ENCODE assay signal across 8 mouse cellular contexts in the genomic region with DNA sequence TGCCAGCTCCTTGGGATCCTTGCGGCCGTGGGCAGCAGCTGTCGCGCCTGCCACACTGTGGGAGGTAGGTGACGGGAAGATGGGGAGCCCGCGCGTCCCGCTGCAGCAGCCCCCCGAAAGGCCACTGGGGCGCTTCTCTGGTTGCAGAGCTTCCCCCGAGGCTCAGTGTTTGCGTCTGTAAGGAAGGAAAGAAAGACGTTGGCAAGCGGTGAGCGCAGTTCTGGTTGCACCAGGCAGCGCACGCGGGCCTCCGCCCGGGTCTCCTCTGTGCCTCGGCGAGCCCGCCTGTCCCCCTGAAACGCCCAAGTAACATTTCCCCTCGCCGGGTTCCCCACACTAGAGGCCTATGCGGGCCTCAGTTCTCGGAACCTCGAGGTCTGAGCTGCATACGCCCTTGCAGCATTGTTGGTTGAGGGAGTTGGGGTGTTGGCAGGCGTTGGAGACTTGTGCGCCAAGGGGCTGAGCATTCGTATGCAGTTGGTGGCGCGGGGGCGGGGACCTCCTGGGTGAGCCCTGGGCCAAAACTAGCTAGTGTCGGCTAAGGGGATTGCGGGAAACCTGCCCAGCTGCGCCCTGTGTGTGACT. TPM values are rescaled to one million over a fixed set of nuclear protein-coding genes. Genes with fewer than 3 reads are reported as not detected.
DNase-seq lines count a peak whose midpoint lies in the region; ATAC-seq and TF ChIP-seq lines count a peak whose summit lies in the region.

No protein-coding gene starts in this region.

- H3K4me1 ChIP-seq in MEL (ENCODE audit: control insufficient read depth in 1 of 2, insufficient read depth in 2 of 2, low read length in 2 of 2) = peaks cover 0 to 8% of the 10 kb centered on the region in 2 experiments; a peak in 1 of 4 replicates
- peaks cover 22% of the 10 kb centered on the region for H3K4me1 ChIP-seq in cerebellum, adult 2 months (ENCODE audit: control insufficient read depth, insufficient read depth, low read length)
- H3K4me1 ChIP-seq in forebrain, postnatal 0 days (ENCODE audit: insufficient read depth) = no peaks in the 10 kb centered on the region; the same call in 1 of the 2 replicates
- H3K4me1 ChIP-seq in lung, embryonic 15.5 days = peaks cover 13% of the 10 kb centered on the region; the same call in 1 of the 2 replicates

- H3K4me2 ChIP-seq in forebrain, postnatal 0 days (ENCODE audit: low read depth) = peak overlapping the region; percentile 79
- peak overlapping the region; percentile 84 for H3K4me2 ChIP-seq in lung, embryonic 15.5 days

- no peaks in the 10 kb centered on the region for H3K9me3 ChIP-seq in MEL (replicated peaks; ENCODE audit: insufficient read depth, low read length)
- H3K9me3 ChIP-seq in forebrain, postnatal 0 days (ENCODE audit: low read length) = no peaks in the 10 kb centered on the region
- H3K9me3 ChIP-seq in lung, embryonic 15.5 days = no peaks in the 10 kb centered on the region

- H3K79me2 ChIP-seq in MEL (ENCODE audit: control insufficient read depth, insufficient read depth, low read length, poor library complexity) = peaks cover 16% of the 10 kb centered on the region

- peak overlapping the region; percentile 93 for H3K9ac ChIP-seq in MEL (ENCODE audit: control insufficient read depth, low read depth, low read length, poor library complexity, severe bottlenecking)
- peak overlapping the region; percentile 97 for H3K9ac ChIP-seq in forebrain, postnatal 0 days
- H3K9ac ChIP-seq in lung, embryonic 15.5 days = peak overlapping the region; percentile 89

- under 1% methylated on average over 40 of the region's 40 CpGs for WGBS in cerebellum, adult 2 months
- 3% methylated on average over 40 of the region's 40 CpGs for WGBS in forebrain, postnatal 0 days
- under 1% methylated on average over 40 of the region's 40 CpGs for WGBS in lung, embryonic 15.5 days

- TF ChIP-seq POLR2A in MEL (IDR thresholded peaks at IDR 0.05; ENCODE audit: control insufficient read depth in 1 of 2, insufficient read depth in 1 of 2, low read depth in 1 of 2, low read length in 2 of 2, poor library complexity in 1 of 2) = peak in 1 of 2 experiments; percentile 42; a peak in 1 of 4 replicates
- TF ChIP-seq POLR2A in cerebellum, adult 2 months (IDR thresholded peaks at IDR 0.05; ENCODE audit: borderline replicate concordance, insufficient read depth, low read length) = peak; percentile 27; the same call in 1 of the 2 replicates

- TF ChIP-seq EP300 in MEL (IDR thresholded peaks at IDR 0.05; ENCODE audit: low read depth in 1 of 2, low read length in 2 of 2) = 0 out of 4 replicates have a peak, but pooled peaks of 1 of the 2 experiments have one; percentile 16

- H3K27ac ChIP-seq in MEL (ENCODE audit: control insufficient read depth, low read depth, low read length) = peak overlapping the region; percentile 85
- H3K27ac ChIP-seq in cerebellum, adult 2 months (ENCODE audit: insufficient read depth, low read length) = peak overlapping the region; percentile 91
- peak overlapping the region; percentile 98 for H3K27ac ChIP-seq in forebrain, postnatal 0 days (ENCODE audit: low read depth, low read length)
- peak overlapping the region; percentile 99 for H3K27ac ChIP-seq in lung, embryonic 15.5 days

- TF ChIP-seq RAD21 in MEL (IDR thresholded peaks at IDR 0.05; ENCODE audit: low read depth, low read length) = no peak

- peak overlapping the region; percentile 56 to 63 for H3K4me3 ChIP-seq in MEL (ENCODE audit: control insufficient read depth in 1 of 2, insufficient read depth in 1 of 2, low read depth in 2 of 2, low read length in 2 of 2)
- peak overlapping the region; percentile 97 for H3K4me3 ChIP-seq in cerebellum, adult 2 months (replicated peaks; ENCODE audit: insufficient read depth, low read depth, low read length)
- peak overlapping the region; percentile 83 for H3K4me3 ChIP-seq in forebrain, postnatal 0 days (ENCODE audit: low read depth, low read length)
- peak overlapping the region; percentile 78 for H3K4me3 ChIP-seq in lung, embryonic 15.5 days

- DNase-seq in MEL (ENCODE audit: low read depth, low spot score) = peak; percentile 91
- peak; percentile 86 to 90 for DNase-seq in cerebellum, adult 2 months
- DNase-seq in forebrain, postnatal 0 days = peak; percentile 91
- peak; percentile 92 for DNase-seq in heart, postnatal 4 days
- peak; percentile 75 for DNase-seq in layer of hippocampus, adult 9-10 months (ENCODE audit: low spot score)
- peak; percentile 61 for DNase-seq in ovary, postnatal 10 days (ENCODE audit: low spot score)
- DNase-seq in thymus, postnatal 10 days (ENCODE audit: low spot score in 2 of 2) = peak; percentile 79 to 82

- H3K36me3 ChIP-seq in MEL (ENCODE audit: control insufficient read depth in 1 of 2, insufficient read depth in 2 of 2, low read length in 2 of 2) = no peaks in the 10 kb centered on the region; a peak in 1 of 4 replicates
- peaks cover 6% of the 10 kb centered on the region for H3K36me3 ChIP-seq in forebrain, postnatal 0 days (ENCODE audit: insufficient read depth)
- H3K36me3 ChIP-seq in lung, embryonic 15.5 days = peaks cover 5% of the 10 kb centered on the region; the same call in 1 of the 2 replicates

- no peak; a peak in 1 of 6 replicates for TF ChIP-seq CTCF in MEL (IDR thresholded peaks at IDR 0.05 in 2 of 3, conservative IDR thresholded peaks at IDR 0.05 in 1 of 3; ENCODE audit: control insufficient read depth in 1 of 3, insufficient read depth in 1 of 3, low read depth in 2 of 3, low read length in 3 of 3, poor library complexity in 1 of 3, severe bottlenecking in 1 of 3)
- no peak for TF ChIP-seq CTCF in cerebellum, adult 2 months (IDR thresholded peaks at IDR 0.05; ENCODE audit: borderline replicate concordance, insufficient read depth, low read depth, low read length)
- no peak for TF ChIP-seq CTCF in forebrain, postnatal 0 days (IDR thresholded peaks at IDR 0.05; ENCODE audit: low read depth)

- no peaks in the 10 kb centered on the region for H3K27me3 ChIP-seq in MEL (ENCODE audit: control insufficient read depth in 1 of 2, insufficient read depth in 2 of 2, low read length in 2 of 2)
- H3K27me3 ChIP-seq in cerebellum, adult 2 months (ENCODE audit: control insufficient read depth, insufficient read depth, low read length) = no peaks in the 10 kb centered on the region
- no peaks in the 10 kb centered on the region for H3K27me3 ChIP-seq in forebrain, postnatal 0 days (ENCODE audit: insufficient read depth, low read length)
- H3K27me3 ChIP-seq in lung, embryonic 15.5 days = no peaks in the 10 kb centered on the region

- ATAC-seq in forebrain, postnatal 0 days = peak; percentile 88
- peak; percentile 84 for ATAC-seq in lung, embryonic 15.5 days (ENCODE audit: borderline replicate concordance, extremely low read depth, low FRiP score, low TSS enrichment)

TF ChIP-seq in MEL, 35 proteins besides CTCF, POLR2A, EP300 and RAD21 (continues in another document):
- no peak; the same call in 1 of the 2 replicates for TF ChIP-seq KAT2A (conservative IDR thresholded peaks at IDR 0.05; ENCODE audit: low read depth, low read length)
- TF ChIP-seq MAZ (IDR thresholded peaks at IDR 0.05; ENCODE audit: low read depth, low read length) = peak; percentile 12; the same call in 1 of the 2 replicates
- TF ChIP-seq TCF12 (IDR thresholded peaks at IDR 0.05; ENCODE audit: low read depth, low read length) = peak; percentile 36; the same call in 1 of the 2 replicates
- TF ChIP-seq ZKSCAN1 (IDR thresholded peaks at IDR 0.05; ENCODE audit: low read depth, low read length) = no peak
- TF ChIP-seq MEF2A (IDR thresholded peaks at IDR 0.05; ENCODE audit: extremely low read depth, insufficient replicate concordance, low read depth, low read length, poor library complexity, severe bottlenecking) = no peak
- TF ChIP-seq NRF1 (IDR thresholded peaks at IDR 0.05; ENCODE audit: insufficient read depth, low read depth, low read length, poor library complexity, severe bottlenecking) = 0 out of 2 replicates have a peak, but pooled peaks have one; percentile 29
- no peak for TF ChIP-seq POLR2AphosphoS5 (IDR thresholded peaks at IDR 0.05; ENCODE audit: borderline replicate concordance, low read depth, low read length)
- TF ChIP-seq JUND (IDR thresholded peaks at IDR 0.05; ENCODE audit: low read depth, low read length) = no peak
- TF ChIP-seq RCOR1 (IDR thresholded peaks at IDR 0.05; ENCODE audit: low read depth, low read length) = peak; percentile 7; the same call in 1 of the 2 replicates
- 0 out of 2 replicates have a peak, but pooled peaks have one; percentile 7 for TF ChIP-seq UBTF (IDR thresholded peaks at IDR 0.05; ENCODE audit: borderline replicate concordance, insufficient read depth, low read depth, low read length)
- TF ChIP-seq ETS1 (IDR thresholded peaks at IDR 0.05; ENCODE audit: low read depth, low read length) = no peak
- TF ChIP-seq CHD1 (IDR thresholded peaks at IDR 0.05; ENCODE audit: low read depth, low read length) = no peak
- peak; percentile 54 for TF ChIP-seq MAX (IDR thresholded peaks at IDR 0.05; ENCODE audit: low read length)
- TF ChIP-seq MXI1 (IDR thresholded peaks at IDR 0.05; ENCODE audit: low read depth, low read length) = peak; percentile 60; the same call in 1 of the 2 replicates
- TF ChIP-seq ZMIZ1 (IDR thresholded peaks at IDR 0.05; ENCODE audit: low read depth, low read length) = 0 out of 2 replicates have a peak, but pooled peaks have one; percentile 14
- TF ChIP-seq ZC3H11A (IDR thresholded peaks at IDR 0.05; ENCODE audit: low read depth, low read length) = no peak
- TF ChIP-seq TAL1 (IDR thresholded peaks at IDR 0.05; ENCODE audit: low read length) = no peak

RNA-seq across cellular contexts. Expression of a gene that starts 0.5 kb away (rescaled TPM):
- 56.1 and 69.2 TPM in 2 replicates for total RNA-seq in MEL (2012; rRNA removed)
- 10 to 100 TPM in 1 of 2 experiments, not detected in 1; 56.2 TPM for polyA plus RNA-seq in MEL (2012; ENCODE audit: insufficient read depth in 1 of 2, insufficient read length in 2 of 2, low read depth in 1 of 2, low replicate concordance in 2 of 2, missing spikeins in 1 of 2)
- 32.0 and 42.3 TPM in 2 replicates for polyA plus RNA-seq in cerebellum, adult 2 months (2012; rRNA removed)
- 53.8 and 56.4 TPM in 2 replicates for total RNA-seq in forebrain, postnatal 0 days (2014; rRNA removed)
- polyA plus RNA-seq in forebrain, postnatal 0 days (2015; fragmentation: Nextera tagmentation; extraction: Ambion mirVana) = 31.6 and 35.4 TPM in 2 replicates
- 10 to 100 TPM; 36.9 to 38.0 TPM for total RNA-seq in heart, postnatal 4 days (2021)
- 35.5 and 42.1 TPM in 2 replicates for polyA plus RNA-seq in lung, embryonic 15.5 days (2015; fragmentation: Nextera tagmentation; extraction: Ambion mirVana)

RNA-seq across cellular contexts. Expression of a gene that starts 31.0 kb away (rescaled TPM):
- total RNA-seq in MEL (2012; rRNA removed) = not detected in 2 replicates
- not detected for polyA plus RNA-seq in MEL (2012; ENCODE audit: insufficient read depth in 1 of 2, insufficient read length in 2 of 2, low read depth in 1 of 2, low replicate concordance in 2 of 2, missing spikeins in 1 of 2)
- polyA plus RNA-seq in cerebellum, adult 2 months (2012; rRNA removed) = 0.08 TPM in 1 of 2 replicates, not detected in the other
- total RNA-seq in forebrain, postnatal 0 days (2014; rRNA removed) = not detected in 2 replicates
- polyA plus RNA-seq in forebrain, postnatal 0 days (2015; fragmentation: Nextera tagmentation; extraction: Ambion mirVana) = 0.16 TPM in 1 of 2 replicates, not detected in the other
- not detected for total RNA-seq in heart, postnatal 4 days (2021)
- polyA plus RNA-seq in lung, embryonic 15.5 days (2015; fragmentation: Nextera tagmentation; extraction: Ambion mirVana) = not detected in 2 replicates

Comparison
In these comparisons a context has a peak if more than half of its experiments do, and no peak if none do; other contexts are left out.
1. Peak in every context shown above with its lines: DNase-seq, ATAC-seq, H3K4me3 ChIP-seq and H3K27ac ChIP-seq.